Mouse (Mus musculus): ENCODE measurements around the gene Ccdc65. TPM values are rescaled to one million over a fixed set of nuclear protein-coding genes. Genes with fewer than 3 reads are reported as not detected.

The Ccdc65 gene
- polyA plus RNA-seq, 1 experiment from 2014 or later = 0.90 TPM

GRCm38 (mm10) chr15:98699190-98700105 is 8.6 kb upstream of the Ccdc65 start:
- Histone ChIP-seq H3K36me3 (replicated peaks) (no peaks in the 10 kb centered on the region), H3K4me3 (peak overlapping the region; percentile 50), H3K27me3 (ENCODE audit: poor library complexity, severe bottlenecking) (peaks cover 57% of the 10 kb centered on the region), H3K9me3 (no peaks in the 10 kb centered on the region), H3K4me1 (peaks cover 9% of the 10 kb centered on the region), H3K27ac (peak overlapping the region; percentile 58)
- DNase-seq (ENCODE audit: extremely low spot score, low spot score) = peak; percentile 87
- WGBS = 6% methylated on average over 40 of the region's 40 CpGs

GRCm38 (mm10) chr15:98704312-98704711 is 3.7 kb upstream of the Ccdc65 start:
- WGBS = 75% methylated on average over 9 of the region's 9 CpGs
- Histone ChIP-seq H3K36me3 (replicated peaks) (no peaks in the 10 kb centered on the region), H3K27me3 (ENCODE audit: poor library complexity, severe bottlenecking) (peaks cover 77% of the 10 kb centered on the region), H3K4me3 (no peak overlapping the region), H3K27ac (no peak overlapping the region), H3K4me1 (peaks cover 12% of the 10 kb centered on the region), H3K9me3 (no peaks in the 10 kb centered on the region)
- DNase-seq (ENCODE audit: extremely low spot score, low spot score) = no peak

GRCm38 (mm10) chr15:98710442-98710841 is 2.4 kb downstream of the Ccdc65 start:
- WGBS = 20% methylated on average over 9 of the region's 9 CpGs
- peak; percentile 81 for DNase-seq (ENCODE audit: extremely low spot score, low spot score)
- Histone ChIP-seq H3K4me1 (peaks cover 6% of the 10 kb centered on the region), H3K27ac (no peak overlapping the region), H3K4me3 (no peak overlapping the region), H3K36me3 (replicated peaks) (no peaks in the 10 kb centered on the region), H3K9me3 (no peaks in the 10 kb centered on the region), H3K27me3 (ENCODE audit: poor library complexity, severe bottlenecking) (peaks cover 30% of the 10 kb centered on the region)

GRCm38 (mm10) chr15:98714230-98714652 is 6.2 kb downstream of the Ccdc65 start:
- Histone ChIP-seq H3K4me3 (no peak overlapping the region), H3K36me3 (replicated peaks) (no peaks in the 10 kb centered on the region), H3K27ac (no peak overlapping the region), H3K4me1 (no peaks in the 10 kb centered on the region), H3K27me3 (ENCODE audit: poor library complexity, severe bottlenecking) (peaks cover 14% of the 10 kb centered on the region), H3K9me3 (no peaks in the 10 kb centered on the region)
- no peak for DNase-seq (ENCODE audit: extremely low spot score, low spot score)
- 85% methylated on average over 5 of the region's 5 CpGs for WGBS

- WGBS = 71% methylated on average over 16 of the region's 16 CpGs
- DNase-seq (ENCODE audit: extremely low spot score, low spot score) = no peak
Measured at GRCm38 (mm10) chr15:98717301-98717700, 9.3 kb downstream of the Ccdc65 start.

GRCm38 (mm10) chr15:98722191-98722590 is 14.2 kb downstream of the Ccdc65 start:
- 83% methylated on average over 8 of the region's 8 CpGs for WGBS
- no peak for DNase-seq (ENCODE audit: extremely low spot score, low spot score)
- Histone ChIP-seq H3K9me3 (no peaks in the 10 kb centered on the region), H3K4me3 (no peak overlapping the region), H3K27ac (no peak overlapping the region), H3K36me3 (replicated peaks) (no peaks in the 10 kb centered on the region), H3K4me1 (peaks cover 42% of the 10 kb centered on the region), H3K27me3 (ENCODE audit: poor library complexity, severe bottlenecking) (peaks cover 63% of the 10 kb centered on the region)

More at GRCm38 (mm10) chr15:98717301-98717700, 9.3 kb downstream of the Ccdc65 start:
- H3K36me3 ChIP-seq (replicated peaks) = no peaks in the 10 kb centered on the region
- H3K4me1 ChIP-seq = peaks cover 7% of the 10 kb centered on the region
- H3K9me3 ChIP-seq = no peaks in the 10 kb centered on the region
- no peak overlapping the region for H3K4me3 ChIP-seq
- H3K27me3 ChIP-seq (ENCODE audit: poor library complexity, severe bottlenecking) = peaks cover 16% of the 10 kb centered on the region
- no peak overlapping the region for H3K27ac ChIP-seq

GRCm38 (mm10) chr15:98722854-98723253 is 14.8 kb downstream of the Ccdc65 start:
- Histone ChIP-seq H3K4me1 (peaks cover 48% of the 10 kb centered on the region), H3K27ac (no peak overlapping the region), H3K4me3 (no peak overlapping the region), H3K9me3 (no peaks in the 10 kb centered on the region), H3K36me3 (replicated peaks) (no peaks in the 10 kb centered on the region), H3K27me3 (ENCODE audit: poor library complexity, severe bottlenecking) (peaks cover 70% of the 10 kb centered on the region)
- 77% methylated on average over 14 of the region's 14 CpGs for WGBS
- DNase-seq (ENCODE audit: extremely low spot score, low spot score) = no peak

GRCm38 (mm10) chr15:98724441-98724840 is 16.4 kb downstream of the Ccdc65 start:
- no peak overlapping the region for H3K27ac ChIP-seq
- 42% methylated on average over 19 of the region's 19 CpGs for WGBS
- peaks cover 86% of the 10 kb centered on the region for H3K27me3 ChIP-seq (ENCODE audit: poor library complexity, severe bottlenecking)
- peaks cover 55% of the 10 kb centered on the region for H3K4me1 ChIP-seq
- H3K4me3 ChIP-seq = no peak overlapping the region
- DNase-seq (ENCODE audit: extremely low spot score, low spot score) = no peak
- no peaks in the 10 kb centered on the region for H3K9me3 ChIP-seq
- H3K36me3 ChIP-seq (replicated peaks) = no peaks in the 10 kb centered on the region

GRCm38 (mm10) chr15:98726079-98726478 is 18.1 kb downstream of the Ccdc65 start:
- peaks cover 82% of the 10 kb centered on the region for H3K27me3 ChIP-seq (ENCODE audit: poor library complexity, severe bottlenecking)
- 85% methylated on average over 4 of the region's 4 CpGs for WGBS
- H3K4me3 ChIP-seq = no peak overlapping the region
- H3K27ac ChIP-seq = no peak overlapping the region
- no peak for DNase-seq (ENCODE audit: extremely low spot score, low spot score)
- H3K36me3 ChIP-seq (replicated peaks) = no peaks in the 10 kb centered on the region
- no peaks in the 10 kb centered on the region for H3K9me3 ChIP-seq
- peaks cover 55% of the 10 kb centered on the region for H3K4me1 ChIP-seq

GRCm38 (mm10) chr15:98726746-98727145 is 18.7 kb downstream of the Ccdc65 start:
- no peaks in the 10 kb centered on the region for H3K9me3 ChIP-seq
- peaks cover 75% of the 10 kb centered on the region for H3K27me3 ChIP-seq (ENCODE audit: poor library complexity, severe bottlenecking)
- peak overlapping the region; percentile 76; the same call in 1 of the 2 replicates for H3K27ac ChIP-seq
- H3K4me3 ChIP-seq = peak overlapping the region; percentile 62
- 45% methylated on average over 7 of the region's 7 CpGs for WGBS
- no peaks in the 10 kb centered on the region for H3K36me3 ChIP-seq (replicated peaks)
- no peak for DNase-seq (ENCODE audit: extremely low spot score, low spot score)
- peaks cover 53% of the 10 kb centered on the region for H3K4me1 ChIP-seq

GRCm38 (mm10) chr15:98727443-98728321 is 19.7 kb downstream of the Ccdc65 start, which contains the start of gene Fkbp11:
Gene Fkbp11, minus strand, starts transcription at chr15:98728198.
- peaks cover 50% of the 10 kb centered on the region for H3K4me1 ChIP-seq
- no peaks in the 10 kb centered on the region for H3K9me3 ChIP-seq
- peaks cover 70% of the 10 kb centered on the region for H3K27me3 ChIP-seq (ENCODE audit: poor library complexity, severe bottlenecking)
- no peaks in the 10 kb centered on the region for H3K36me3 ChIP-seq (replicated peaks)
- peak; percentile 76 for DNase-seq (ENCODE audit: extremely low spot score, low spot score)
- peak within 1 kb of the TSS; percentile 76 for H3K27ac ChIP-seq
- under 1% methylated on average over 39 of the region's 39 CpGs for WGBS
- H3K4me3 ChIP-seq = peak within 1 kb of the TSS; percentile 62

- H3K27ac ChIP-seq = no peak overlapping the region
- no peaks in the 10 kb centered on the region for H3K9me3 ChIP-seq
- H3K4me1 ChIP-seq = peaks cover 43% of the 10 kb centered on the region
- no peak for DNase-seq (ENCODE audit: extremely low spot score, low spot score)
- peak overlapping the region; percentile 62 for H3K4me3 ChIP-seq
- WGBS = 43% methylated on average over 9 of the region's 9 CpGs
- peaks cover 63% of the 10 kb centered on the region for H3K27me3 ChIP-seq (ENCODE audit: poor library complexity, severe bottlenecking)
- H3K36me3 ChIP-seq (replicated peaks) = no peaks in the 10 kb centered on the region
Measured at GRCm38 (mm10) chr15:98728366-98728765, 20.4 kb downstream of the Ccdc65 start.

Measured in forebrain, embryonic 10.5 days (tissue).